Mouse (Mus musculus) heart, postnatal 0 days (tissue): ENCODE results near the gene Alcam.

ENCODE experiments used
- CTCF ChIP-seq: IDR thresholded peaks from 2 replicates; pipeline ENCODE4 v1.5.1; 2016; ENCODE audit warnings: antibody characterized with exemption, control low read depth, low read depth
- EP300 ChIP-seq: IDR thresholded peaks from 2 replicates; pipeline ENCODE4 v1.6.1; 2016; ENCODE audit warnings: antibody characterized with exemption, low read depth

DNA sequence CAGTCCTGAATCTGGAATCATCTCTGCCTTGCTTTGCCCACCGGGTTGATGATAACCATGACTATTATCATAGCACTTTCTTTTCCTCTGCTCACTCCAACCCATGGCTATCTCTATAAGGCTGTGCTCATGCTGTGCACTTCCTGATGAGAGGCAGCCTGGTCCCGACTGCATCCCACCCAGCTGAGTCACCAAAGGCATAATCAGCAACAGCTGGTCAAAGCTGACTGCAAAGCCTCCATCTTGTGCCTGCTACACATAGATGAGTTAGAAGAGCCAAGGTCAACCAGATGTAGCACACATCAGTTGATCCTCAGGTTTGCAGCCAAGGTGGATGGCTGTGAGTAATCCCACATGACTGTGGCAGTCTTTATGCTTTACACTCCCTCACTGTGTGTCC lies 48.6 kb downstream of the Alcam start:
- no peak for TF ChIP-seq EP300
- no peak for TF ChIP-seq CTCF
